Mouse (Mus musculus) limb, embryonic 13.5 days (tissue): Measurements from ENCODE around the gene Ucp2. TPM values are rescaled to one million over a fixed set of nuclear protein-coding genes. Genes with fewer than 3 reads are reported as not detected.

ENCODE experiments used
- ATAC-seq: fragments of 200-750 bp; cut with Nextera tagmentation; 2 replicates; pipeline ENCODE4 v1.8.0; 2017; ENCODE audit warnings: low read depth, moderate number of reproducible peaks, moderate TSS enrichment; ENCODE audit not compliant: low FRiP score
- H3K27ac ChIP-seq: fragments of 300-500 bp; sonication (generic); 2 replicates; pipeline ENCODE4 v1.5.1; 2015; ENCODE audit warnings: inconsistent platforms, mild to moderate bottlenecking, moderate library complexity
- H3K27me3 ChIP-seq: fragments of 300-500 bp; sonication (generic); 2 replicates; pipeline ENCODE4 v1.6.1; 2015; ENCODE audit warnings: mild to moderate bottlenecking, inconsistent platforms
- H3K36me3 ChIP-seq: fragments of 300-500 bp; sonication (generic); 2 replicates; pipeline ENCODE4 v1.6.1; 2015; ENCODE audit warnings: inconsistent platforms, mild to moderate bottlenecking, moderate library complexity
- H3K4me1 ChIP-seq: fragments of 300-500 bp; sonication (generic); 2 replicates; pipeline ENCODE4 v1.6.1; 2015; ENCODE audit warnings: inconsistent platforms
- H3K4me2 ChIP-seq: fragments of 300-500 bp; sonication (generic); replicated peaks from 2 replicates; pipeline ENCODE4 v1.6.1; 2015; ENCODE audit warnings: inconsistent platforms, mild to moderate bottlenecking, moderate library complexity
- H3K4me3 ChIP-seq: fragments of 300-500 bp; sonication (generic); 2 replicates; pipeline ENCODE4 v1.5.1; 2015; ENCODE audit warnings: moderate library complexity, mild to moderate bottlenecking, inconsistent platforms
- H3K9ac ChIP-seq: fragments of 300-500 bp; sonication (generic); 2 replicates; pipeline ENCODE4 v1.6.1; 2015; ENCODE audit warnings: mild to moderate bottlenecking, inconsistent platforms
- H3K9me3 ChIP-seq: fragments of 300-500 bp; sonication (generic); 2 replicates; pipeline ENCODE4 v1.6.1; 2016; ENCODE audit warnings: inconsistent platforms
- WGBS: fragments of 180-500 bp; shearing (Covaris S2); methylation state at CpG from one replicate; pipeline ENCODE4 v1.1.7; 2015; 5-methylcytosine and 5-hydroxymethylcytosine counted together
- polyA plus RNA-seq: library from polyadenylated mRNA; unstranded; fragments of >200 nt; fragmentation: Nextera tagmentation; extraction: Ambion mirVana; gene quantifications from 2 replicates; pipeline ENCODE4 v1.2.1, GENCODE M21; 2015

Gene Ucp2
- polyA plus RNA-seq, 1 experiment from 2014 or later: 155 TPM

DNA sequence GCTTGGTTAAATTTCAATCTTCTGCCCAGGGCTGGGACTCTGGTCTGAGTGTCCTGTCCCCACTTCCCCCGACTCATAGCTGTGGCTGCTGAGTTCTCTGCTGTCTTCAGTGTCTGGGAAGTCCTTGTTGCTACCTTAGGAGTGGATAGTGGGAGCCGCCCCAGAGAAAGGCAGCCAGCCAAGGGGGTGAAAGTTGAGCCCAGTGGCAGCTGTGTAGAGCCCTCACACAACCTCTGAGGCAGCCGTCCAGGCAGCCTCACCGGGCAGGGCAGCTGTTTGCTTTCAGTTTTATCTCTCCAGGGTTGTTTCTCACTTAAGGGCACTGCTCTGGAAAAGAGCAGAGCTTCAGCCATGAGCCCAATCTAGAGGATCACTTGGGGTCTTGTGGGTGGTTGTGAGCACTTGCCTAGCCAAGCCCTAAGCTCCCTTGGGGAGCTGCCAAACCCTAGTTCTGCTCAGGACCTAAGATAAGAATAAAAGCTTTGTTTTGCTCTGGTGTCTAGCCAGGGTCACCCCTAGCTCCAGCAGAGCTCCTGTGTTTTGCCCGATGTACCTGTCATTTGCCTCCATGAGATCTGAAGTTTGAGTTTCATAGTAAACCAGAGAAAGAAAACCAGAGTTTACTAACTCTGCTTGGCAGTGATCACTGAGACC lies 27.4 kb upstream of the Ucp2 start:
- WGBS: 63% methylated on average over 5 of the region's 5 CpGs
- peaks cover 10% of the 10 kb centered on the region for H3K4me1 ChIP-seq
- peak overlapping the region; percentile 56; the same call in 1 of the 2 replicates for H3K27ac ChIP-seq
- peak overlapping the region; percentile 1; the same call in 1 of the 2 replicates for H3K9ac ChIP-seq
- H3K4me3 ChIP-seq: no peak overlapping the region
- H3K36me3 ChIP-seq: peaks cover 86% of the 10 kb centered on the region
- ATAC-seq: peak; percentile 71
- no peaks in the 10 kb centered on the region for H3K27me3 ChIP-seq
- peak overlapping the region; percentile 10; the same call in 1 of the 2 replicates for H3K4me2 ChIP-seq
- no peaks in the 10 kb centered on the region for H3K9me3 ChIP-seq

DNA sequence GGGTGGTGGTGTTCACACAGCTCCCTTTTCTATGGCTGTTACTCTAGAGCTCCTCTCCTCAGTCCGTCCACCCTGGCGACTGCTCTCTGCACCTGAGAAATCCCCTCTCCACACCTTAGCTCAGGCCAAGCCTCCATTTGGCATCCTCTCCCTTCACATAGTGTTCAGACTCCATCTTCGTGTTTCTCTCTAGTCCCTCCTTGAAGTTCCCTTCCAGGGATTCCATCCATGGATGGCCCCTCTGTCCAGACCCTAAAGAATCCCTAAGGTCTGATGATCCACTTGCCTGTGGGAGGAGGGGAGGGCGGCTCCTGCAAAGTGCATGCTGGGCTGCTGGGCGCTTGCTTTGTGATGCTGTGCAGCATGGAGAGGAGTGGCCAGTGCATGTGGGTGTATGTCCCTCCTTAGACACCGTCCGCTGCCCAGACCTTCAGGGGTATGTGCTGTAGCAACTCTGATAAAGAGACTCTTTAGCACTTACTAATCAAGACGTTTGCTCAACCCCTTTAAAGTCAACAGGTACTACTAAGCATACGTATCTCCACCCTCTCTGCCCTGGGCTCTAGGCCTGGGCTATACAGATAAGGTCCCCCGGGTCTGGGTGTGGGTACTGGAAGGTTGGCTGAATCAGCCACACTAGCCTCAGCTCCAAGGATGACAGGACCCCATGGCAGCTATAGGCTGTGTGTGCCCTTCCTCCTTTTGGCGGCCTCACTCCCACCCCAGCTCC lies 26.2 kb upstream of the Ucp2 start:
- Histone ChIP-seq H3K9me3 (no peaks in the 10 kb centered on the region), H3K4me1 (peaks cover 10% of the 10 kb centered on the region), H3K27me3 (no peaks in the 10 kb centered on the region), H3K4me2 (no peak overlapping the region), H3K4me3 (no peak overlapping the region), H3K36me3 (peaks cover 78% of the 10 kb centered on the region), H3K27ac (no peak overlapping the region), H3K9ac (no peak overlapping the region)
- 88% methylated on average over 11 of the region's 11 CpGs for WGBS
- ATAC-seq: no peak

DNA sequence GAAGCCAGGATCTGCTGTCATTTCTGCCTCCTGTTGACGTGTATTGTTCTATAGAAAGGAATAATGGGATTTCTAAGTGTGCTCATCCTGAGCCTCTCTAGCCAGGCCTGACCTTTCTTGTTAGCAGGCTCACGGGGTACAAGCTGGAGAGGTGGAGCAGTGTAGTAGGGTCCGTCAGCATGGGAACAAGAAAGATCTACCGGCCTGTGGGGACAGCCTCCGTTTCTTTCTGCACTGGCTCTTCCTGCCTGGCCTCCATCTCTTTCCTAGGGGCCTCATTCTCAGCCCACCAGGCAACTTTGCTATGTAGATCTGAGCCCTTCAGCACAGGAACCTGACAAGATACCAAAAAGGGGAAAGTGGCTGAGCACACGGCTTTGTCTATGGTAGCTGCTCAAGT lies 24.4 kb upstream of the Ucp2 start:
- 94% methylated on average over 6 of the region's 6 CpGs for WGBS
- H3K4me3 ChIP-seq: no peak overlapping the region
- H3K4me2 ChIP-seq: no peak overlapping the region
- no peak for ATAC-seq
- H3K36me3 ChIP-seq: peaks cover 65% of the 10 kb centered on the region
- peaks cover 10% of the 10 kb centered on the region for H3K4me1 ChIP-seq
- no peak overlapping the region for H3K27ac ChIP-seq
- no peaks in the 10 kb centered on the region for H3K9me3 ChIP-seq
- H3K27me3 ChIP-seq: no peaks in the 10 kb centered on the region
- no peak overlapping the region for H3K9ac ChIP-seq

DNA sequence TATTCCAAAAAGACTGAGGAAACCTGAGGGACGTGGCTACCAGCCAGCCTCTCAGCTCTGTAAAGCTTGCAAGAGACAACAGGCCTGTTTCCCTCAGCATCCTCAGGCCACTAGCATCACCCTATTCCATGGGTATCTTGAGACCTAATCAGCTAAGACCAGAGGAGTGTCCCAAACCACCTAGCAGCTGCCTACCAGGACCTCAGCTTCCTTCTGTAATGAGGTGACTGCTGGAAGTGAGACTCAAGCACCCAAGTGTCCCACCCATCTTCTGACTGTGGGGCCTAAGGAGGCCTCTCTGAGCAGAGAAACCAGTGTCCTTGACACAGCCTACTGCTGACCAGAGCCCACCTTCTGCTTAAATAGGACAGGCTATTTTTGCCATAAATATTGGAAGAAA lies 23.6 kb upstream of the Ucp2 start:
- no peak overlapping the region for H3K4me2 ChIP-seq
- H3K4me1 ChIP-seq: peaks cover 10% of the 10 kb centered on the region
- WGBS: 81% methylated on average over 1 of the region's 1 CpGs
- H3K27ac ChIP-seq: no peak overlapping the region
- H3K9me3 ChIP-seq: no peaks in the 10 kb centered on the region
- ATAC-seq: no peak
- H3K36me3 ChIP-seq: peaks cover 60% of the 10 kb centered on the region
- H3K27me3 ChIP-seq: no peaks in the 10 kb centered on the region
- H3K4me3 ChIP-seq: no peak overlapping the region
- no peak overlapping the region for H3K9ac ChIP-seq

DNA sequence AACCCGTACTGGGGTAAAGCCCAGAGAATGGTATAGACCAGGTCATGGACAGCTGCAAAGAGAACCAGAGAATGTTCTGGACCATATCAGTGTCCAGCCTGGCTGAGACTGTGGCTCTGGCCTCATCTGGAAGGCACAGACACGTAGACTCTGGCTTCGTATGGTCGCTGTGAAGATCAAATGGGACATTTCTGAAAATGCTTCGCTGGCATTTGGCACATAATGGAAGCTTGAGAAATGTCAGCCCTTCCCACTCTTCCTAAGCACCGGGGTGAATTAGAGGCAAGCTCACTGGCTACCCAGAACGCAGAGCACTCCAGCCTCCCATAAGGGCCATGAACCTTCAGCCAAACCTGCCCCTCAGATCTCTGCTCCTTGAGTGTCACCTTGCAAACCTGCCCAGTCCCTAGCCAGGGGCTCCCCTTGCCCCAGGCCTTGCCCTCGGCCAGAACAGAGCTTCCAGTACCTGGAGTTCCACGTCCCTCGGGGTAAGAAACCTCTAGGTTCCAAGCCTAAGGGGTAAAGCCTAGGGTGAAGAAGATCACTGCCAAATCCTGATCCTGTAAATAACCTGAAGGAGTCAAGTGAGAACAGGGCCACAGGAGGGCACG lies 22.2 kb upstream of the Ucp2 start:
- ATAC-seq: no peak
- no peak overlapping the region for H3K4me3 ChIP-seq
- no peak overlapping the region for H3K9ac ChIP-seq
- H3K27me3 ChIP-seq: no peaks in the 10 kb centered on the region
- H3K27ac ChIP-seq: no peak overlapping the region
- H3K36me3 ChIP-seq: peaks cover 46% of the 10 kb centered on the region
- H3K4me1 ChIP-seq: peaks cover under 1% of the 10 kb centered on the region; the same call in 1 of the 2 replicates
- WGBS: 88% methylated on average over 11 of the region's 11 CpGs
- H3K4me2 ChIP-seq: no peak overlapping the region
- H3K9me3 ChIP-seq: no peaks in the 10 kb centered on the region

DNA sequence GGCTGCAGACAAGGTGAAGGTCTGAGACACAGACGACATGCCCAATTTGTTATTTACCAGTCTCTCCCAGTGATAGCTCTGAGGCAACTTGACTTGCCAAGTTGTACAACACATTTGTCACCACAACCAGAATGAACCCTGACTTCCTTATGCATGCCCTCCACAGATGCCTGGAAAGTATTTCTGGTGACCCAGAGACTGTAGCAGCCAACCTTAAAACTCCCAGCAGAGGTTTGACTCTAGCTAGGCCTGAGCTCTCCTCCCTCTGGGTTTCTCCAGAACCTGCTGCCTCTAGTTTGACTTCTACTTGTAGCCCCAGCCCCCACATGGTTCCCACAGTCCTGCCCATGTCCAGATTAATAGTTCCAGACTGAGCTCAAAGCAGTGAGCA lies 21.7 kb upstream of the Ucp2 start:
- Histone ChIP-seq H3K4me3 (no peak overlapping the region), H3K4me1 (no peaks in the 10 kb centered on the region), H3K36me3 (peaks cover 43% of the 10 kb centered on the region), H3K27ac (no peak overlapping the region), H3K9me3 (no peaks in the 10 kb centered on the region), H3K9ac (no peak overlapping the region), H3K27me3 (no peaks in the 10 kb centered on the region), H3K4me2 (no peak overlapping the region)
- WGBS: 97% methylated on average over 1 of the region's 1 CpGs
- ATAC-seq: no peak

DNA sequence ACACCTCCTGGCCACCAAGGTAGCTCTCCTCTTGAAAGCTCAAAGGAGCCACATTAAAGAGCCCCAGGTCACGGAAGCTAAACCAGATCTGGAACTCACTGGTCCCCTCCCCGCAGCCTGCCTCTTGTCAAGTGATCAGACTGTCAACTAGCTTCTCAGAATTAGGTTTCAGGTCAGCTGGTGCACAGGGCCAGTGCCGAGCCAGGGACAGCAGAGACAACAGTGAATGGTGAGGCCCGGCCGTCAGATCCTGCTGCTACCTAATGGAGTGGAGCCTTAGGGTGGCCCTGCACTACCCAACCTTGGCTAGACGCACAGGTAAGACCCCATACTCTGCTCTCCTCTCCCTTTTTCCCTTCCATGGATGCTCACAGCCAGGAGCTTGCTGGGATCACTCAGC lies 20.4 kb upstream of the Ucp2 start, which contains the start of gene Ucp3:
Gene Ucp3 (plus strand): TSS at position 214 of the 400 bp plus-strand sequence.
- peaks cover 31% of the 10 kb centered on the region for H3K36me3 ChIP-seq
- ATAC-seq: no peak
- WGBS: 85% methylated on average over 6 of the region's 6 CpGs
- no peak within 1 kb of the TSS for H3K4me3 ChIP-seq
- no peaks in the 10 kb centered on the region for H3K9me3 ChIP-seq
- H3K27me3 ChIP-seq: no peaks in the 10 kb centered on the region
- H3K27ac ChIP-seq: no peak within 1 kb of the TSS
- no peaks in the 10 kb centered on the region for H3K4me1 ChIP-seq
- H3K9ac ChIP-seq: no peak within 1 kb of the TSS
- H3K4me2 ChIP-seq: no peak within 1 kb of the TSS

DNA sequence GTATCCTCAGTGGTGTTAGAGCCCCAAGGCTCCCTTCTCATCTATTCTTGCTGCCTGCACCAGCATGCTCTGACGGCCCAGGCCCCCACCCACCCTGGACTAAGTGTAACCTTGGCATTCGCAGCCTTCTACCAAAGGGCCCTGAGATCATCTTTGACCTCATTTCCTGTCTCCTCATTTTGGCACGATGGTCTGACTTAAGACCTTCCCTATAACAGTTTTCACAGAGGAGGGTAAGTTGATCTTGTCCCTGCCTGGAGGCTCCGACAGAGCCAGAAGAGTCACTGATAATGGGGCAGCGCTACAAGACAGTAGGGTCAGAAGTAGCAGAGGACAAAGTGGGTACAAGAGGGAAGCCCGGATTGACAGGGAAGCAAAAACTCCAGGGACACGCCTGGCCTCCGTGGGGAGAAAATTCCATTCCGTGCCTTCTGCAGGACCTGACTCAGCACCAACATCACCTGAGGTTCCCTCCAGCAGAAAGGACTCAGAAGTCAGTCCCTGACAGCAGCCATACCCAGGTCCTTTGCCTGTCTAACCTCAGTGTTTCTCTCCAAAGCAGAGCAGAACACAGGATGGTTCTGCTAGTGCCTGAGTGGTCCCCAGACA lies 19.2 kb upstream of the Ucp2 start:
- Histone ChIP-seq H3K4me2 (no peak overlapping the region), H3K4me1 (no peaks in the 10 kb centered on the region), H3K27me3 (no peaks in the 10 kb centered on the region), H3K9ac (no peak overlapping the region), H3K9me3 (no peaks in the 10 kb centered on the region), H3K36me3 (peaks cover 19% of the 10 kb centered on the region), H3K27ac (no peak overlapping the region), H3K4me3 (no peak overlapping the region)
- WGBS: 86% methylated on average over 9 of the region's 9 CpGs
- ATAC-seq: no peak

DNA sequence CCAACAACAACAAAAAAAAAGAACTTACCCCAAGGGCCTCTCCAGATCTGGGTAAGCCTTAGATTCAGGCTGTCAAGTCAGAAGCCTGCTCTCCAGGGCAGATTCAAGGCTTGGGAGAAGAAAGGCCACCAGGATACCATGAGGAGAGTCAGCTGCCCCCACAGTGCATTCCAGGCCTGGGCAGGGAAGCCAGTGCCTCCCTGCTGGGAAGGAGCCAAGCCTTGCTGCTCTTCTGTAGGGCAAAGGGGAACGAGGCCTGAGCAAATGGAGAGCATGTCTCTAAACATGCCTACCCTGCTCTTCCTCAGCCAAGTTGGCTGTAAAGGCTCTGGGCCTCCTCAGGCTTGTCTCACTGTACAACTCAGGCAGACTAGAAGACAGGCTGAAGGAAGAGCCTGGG lies 18.5 kb upstream of the Ucp2 start:
- no peaks in the 10 kb centered on the region for H3K9me3 ChIP-seq

DNA sequence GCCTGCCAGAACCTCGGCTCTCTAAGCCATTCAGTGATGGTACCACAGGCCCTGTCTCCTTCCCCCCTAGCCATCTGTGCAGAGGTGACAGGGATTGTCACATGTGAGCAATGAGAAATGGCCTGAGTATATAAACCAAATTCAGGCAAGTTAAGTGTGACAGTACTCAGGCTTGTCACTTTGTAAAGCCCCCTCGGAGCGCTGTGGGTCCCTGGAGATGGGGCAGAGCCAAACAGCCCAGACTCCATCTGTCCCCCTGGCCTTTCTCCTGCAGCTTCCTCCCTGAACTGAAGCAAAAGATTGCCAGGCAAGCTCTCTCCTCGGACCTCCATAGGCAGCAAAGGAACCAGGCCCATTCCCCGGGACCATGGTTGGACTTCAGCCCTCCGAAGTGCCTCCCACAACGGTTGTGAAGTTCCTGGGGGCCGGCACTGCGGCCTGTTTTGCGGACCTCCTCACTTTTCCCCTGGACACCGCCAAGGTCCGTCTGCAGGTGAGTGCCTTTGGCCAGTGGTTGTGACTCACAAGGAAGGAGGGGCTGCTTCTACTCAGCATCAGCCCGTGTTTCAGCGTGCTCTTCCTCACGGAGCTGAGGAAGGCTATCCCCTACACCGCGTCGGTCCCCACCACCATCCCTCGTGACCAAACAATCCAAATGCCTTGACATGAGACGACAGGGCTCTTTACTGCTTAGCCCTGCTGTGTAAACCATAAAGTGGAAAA lies 13.9 kb upstream of the Ucp2 start:
- H3K27me3 ChIP-seq: no peaks in the 10 kb centered on the region
- no peak overlapping the region for H3K4me3 ChIP-seq

More for the DNA sequence above, 18.5 kb upstream of the Ucp2 start:
- ATAC-seq: no peak
- H3K4me2 ChIP-seq: no peak overlapping the region
- H3K36me3 ChIP-seq: peaks cover 12% of the 10 kb centered on the region
- H3K4me1 ChIP-seq: no peaks in the 10 kb centered on the region
- no peaks in the 10 kb centered on the region for H3K27me3 ChIP-seq
- WGBS: 48% methylated on average over 1 of the region's 1 CpGs
- H3K27ac ChIP-seq: no peak overlapping the region
- H3K4me3 ChIP-seq: no peak overlapping the region
- no peak overlapping the region for H3K9ac ChIP-seq

DNA sequence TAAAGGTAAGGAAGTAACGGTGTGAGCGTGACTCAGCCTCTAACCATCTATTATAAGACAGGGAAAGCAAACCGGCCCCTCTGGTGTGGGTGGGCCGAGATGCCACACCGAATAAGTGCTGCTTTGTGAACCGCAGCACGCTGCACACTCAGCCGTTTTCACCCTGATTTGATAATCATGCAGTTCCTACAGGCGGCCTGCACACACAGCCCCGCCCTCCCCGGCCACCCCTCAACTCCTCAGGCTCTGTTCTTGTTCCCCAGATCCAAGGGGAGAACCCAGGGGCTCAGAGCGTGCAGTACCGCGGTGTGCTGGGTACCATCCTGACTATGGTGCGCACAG lies 13.3 kb upstream of the Ucp2 start:
- Histone ChIP-seq H3K4me1 (no peaks in the 10 kb centered on the region), H3K9me3 (no peaks in the 10 kb centered on the region), H3K27ac (no peak overlapping the region), H3K27me3 (no peaks in the 10 kb centered on the region), H3K4me3 (no peak overlapping the region), H3K9ac (no peak overlapping the region), H3K4me2 (no peak overlapping the region), H3K36me3 (no peaks in the 10 kb centered on the region)
- WGBS: 65% methylated on average over 15 of the region's 15 CpGs
- ATAC-seq: no peak

More for the DNA sequence above, 13.9 kb upstream of the Ucp2 start:
- Histone ChIP-seq H3K4me1 (no peaks in the 10 kb centered on the region), H3K9me3 (no peaks in the 10 kb centered on the region), H3K36me3 (no peaks in the 10 kb centered on the region), H3K9ac (no peak overlapping the region), H3K27ac (no peak overlapping the region), H3K4me2 (no peak overlapping the region)
- no peak for ATAC-seq
- WGBS: 74% methylated on average over 20 of the region's 20 CpGs

DNA sequence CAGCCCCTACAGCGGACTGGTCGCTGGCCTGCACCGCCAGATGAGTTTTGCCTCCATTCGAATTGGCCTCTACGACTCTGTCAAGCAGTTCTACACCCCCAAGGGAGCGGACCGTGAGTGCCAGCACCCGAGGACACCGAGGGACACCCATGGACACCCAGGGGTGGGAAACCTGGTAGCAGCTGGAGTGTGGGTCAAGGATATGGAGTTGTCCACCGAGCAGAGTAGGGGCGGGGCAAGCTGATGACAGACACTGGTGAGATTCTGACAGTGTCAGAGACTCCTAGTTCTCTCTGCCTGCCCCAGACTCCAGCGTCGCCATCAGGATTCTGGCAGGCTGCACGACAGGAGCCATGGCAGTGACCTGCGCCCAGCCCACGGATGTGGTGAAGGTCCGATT lies 13.0 kb upstream of the Ucp2 start:
- no peak overlapping the region for H3K27ac ChIP-seq
- ATAC-seq: no peak
- no peaks in the 10 kb centered on the region for H3K4me1 ChIP-seq
- no peaks in the 10 kb centered on the region for H3K27me3 ChIP-seq
- no peak overlapping the region for H3K9ac ChIP-seq
- no peak overlapping the region for H3K4me2 ChIP-seq
- no peaks in the 10 kb centered on the region for H3K9me3 ChIP-seq
- WGBS: 85% methylated on average over 17 of the region's 17 CpGs
- no peaks in the 10 kb centered on the region for H3K36me3 ChIP-seq
- H3K4me3 ChIP-seq: no peak overlapping the region
